Mouse (Mus musculus) spleen, adult 2 months (tissue): ENCODE measurements around the gene Mdga1.

ENCODE experiments used
- CTCF ChIP-seq: fragments of 200-500 bp; IDR thresholded peaks from 2 replicates; pipeline ENCODE4 v1.5.1; 2011; ENCODE audit warnings: mild to moderate bottlenecking, inconsistent platforms; ENCODE audit not compliant: insufficient read depth, insufficient read length, insufficient replicate concordance; ENCODE audit errors: extremely low read depth
- POLR2A ChIP-seq: fragments of 200-500 bp; IDR thresholded peaks from 2 replicates; pipeline ENCODE4 v1.6.1; 2011; ENCODE audit warnings: low read depth, low read length, inconsistent platforms

- TF ChIP-seq POLR2A = no peak
- TF ChIP-seq CTCF = no peak
Observed at GRCm38 (mm10) chr17:29998566-29999295, 28.8 kb upstream of the Mdga1 start.
